Mouse (Mus musculus): ENCODE results near the gene Brms1. TPM values are rescaled to one million over a fixed set of nuclear protein-coding genes. Genes with fewer than 3 reads are reported as not detected.

The Brms1 gene
- polyA plus RNA-seq, 1 experiment, result 68.0 TPM

DNA sequence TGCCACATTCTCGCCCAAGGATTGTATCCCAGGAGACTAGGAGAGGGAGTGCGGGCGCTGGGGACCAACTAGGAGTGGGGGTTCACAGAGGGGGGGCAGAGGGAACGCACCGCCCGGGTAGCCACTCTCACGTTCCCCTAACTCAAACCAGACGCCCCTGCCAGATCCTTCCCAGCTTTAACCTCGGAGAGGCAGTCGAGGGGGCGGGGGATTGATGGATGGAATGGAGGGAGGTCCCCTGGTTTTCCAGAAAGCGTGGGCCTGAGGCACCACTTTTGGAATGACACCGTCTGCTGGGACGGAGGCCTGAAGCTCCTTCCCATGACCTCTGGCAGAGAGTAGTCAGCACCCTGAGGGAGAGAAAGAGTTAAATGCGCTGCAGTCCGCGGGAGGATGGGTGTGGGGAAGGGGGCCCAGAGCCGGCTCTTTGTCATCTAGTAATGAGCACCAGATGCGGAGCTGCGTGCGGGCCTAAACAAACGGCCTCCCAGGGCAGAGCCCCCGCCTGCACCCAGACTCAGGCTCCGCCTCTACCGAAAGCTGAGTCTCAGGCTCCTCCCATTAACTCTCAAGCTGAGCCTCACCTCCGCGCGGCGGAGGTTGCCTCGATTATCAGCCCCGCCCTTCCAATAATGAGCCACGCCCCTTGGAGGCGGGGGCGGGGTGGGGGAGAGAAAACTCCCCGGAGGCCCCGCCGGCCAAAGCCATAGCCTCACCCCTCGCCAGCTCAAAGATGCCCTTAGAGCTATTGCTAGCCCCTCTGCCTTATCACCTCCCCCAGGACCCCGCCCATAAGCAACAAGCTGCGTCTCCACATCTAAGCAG, 30.6 kb downstream of the Brms1 start:
- H3K4me3 ChIP-seq (replicated peaks; ENCODE audit: control insufficient read depth, low read depth, low read length), result peak overlapping the region; percentile 45
- TF ChIP-seq CTCF (IDR thresholded peaks at IDR 0.05; ENCODE audit: control insufficient read depth, insufficient read depth, low read length), result no peak
- TF ChIP-seq POLR2A (IDR thresholded peaks at IDR 0.05; ENCODE audit: borderline replicate concordance, control insufficient read depth, low read depth, low read length), result no peak
- H3K4me1 ChIP-seq (ENCODE audit: control insufficient read depth, insufficient read depth, low read length), result peaks cover 3% of the 10 kb centered on the region
- 8% methylated on average over 40 of the region's 40 CpGs for WGBS
- H3K27ac ChIP-seq (ENCODE audit: control insufficient read depth, insufficient read depth, low read depth, low read length, poor library complexity), result no peak overlapping the region

DNA sequence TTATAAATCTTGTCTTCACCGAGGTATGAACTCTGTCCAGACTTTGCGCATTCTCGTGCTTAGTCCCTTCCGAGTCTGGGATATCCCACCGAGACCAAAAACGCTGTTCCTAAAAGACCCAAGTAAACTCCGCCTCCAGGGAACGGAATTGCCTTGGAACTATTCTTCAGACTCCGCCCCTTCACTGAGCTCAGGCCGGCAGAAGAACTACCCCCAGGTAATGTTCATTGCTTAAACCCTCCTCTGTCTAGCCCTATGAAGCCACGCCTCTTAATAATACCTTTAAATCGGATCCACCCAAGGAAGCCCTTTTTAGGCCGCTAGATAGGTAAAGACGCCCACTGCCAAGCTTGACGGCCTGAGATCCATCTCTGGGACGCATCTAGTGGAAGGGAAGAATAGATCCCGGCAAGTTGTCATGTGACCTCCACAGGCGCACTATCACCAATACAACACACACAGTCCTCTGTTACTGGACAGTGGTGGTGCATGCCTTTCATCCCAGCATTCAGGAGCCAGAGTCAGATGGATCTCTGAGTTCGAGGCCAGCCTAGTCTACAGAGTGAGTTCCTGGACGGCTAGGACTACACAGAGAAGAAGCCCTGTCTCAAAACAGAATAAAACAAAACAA, 31.4 kb downstream of the Brms1 start:
- WGBS, result 6% methylated on average over 20 of the region's 20 CpGs
- peak overlapping the region; percentile 45 for H3K4me3 ChIP-seq (replicated peaks; ENCODE audit: control insufficient read depth, low read depth, low read length)
- peaks cover 3% of the 10 kb centered on the region for H3K4me1 ChIP-seq (ENCODE audit: control insufficient read depth, insufficient read depth, low read length)
- TF ChIP-seq POLR2A (IDR thresholded peaks at IDR 0.05; ENCODE audit: borderline replicate concordance, control insufficient read depth, low read depth, low read length) (no peak), CTCF (IDR thresholded peaks at IDR 0.05; ENCODE audit: control insufficient read depth, insufficient read depth, low read length) (no peak)
- H3K27ac ChIP-seq (ENCODE audit: control insufficient read depth, insufficient read depth, low read depth, low read length, poor library complexity), result no peak overlapping the region

DNA sequence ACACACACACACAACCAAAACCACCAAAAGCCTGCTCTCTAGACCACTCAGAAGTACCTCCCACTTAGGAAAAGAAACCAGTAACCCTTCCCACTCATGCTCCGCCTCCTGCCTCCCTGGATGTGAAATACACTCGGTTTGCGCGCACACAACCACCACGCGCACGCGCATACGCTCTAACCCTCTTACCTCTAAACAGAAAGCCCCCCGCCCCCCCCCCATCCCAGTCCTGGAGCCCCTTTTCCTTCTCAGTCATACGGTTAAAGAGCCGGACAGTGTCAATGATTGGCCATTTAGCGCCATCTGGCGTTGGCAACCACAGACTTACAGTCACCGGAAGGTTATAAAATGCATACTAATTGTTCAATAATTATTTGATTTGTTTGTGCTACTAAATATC, 31.9 kb downstream of the Brms1 start:
- H3K4me1 ChIP-seq (ENCODE audit: control insufficient read depth, insufficient read depth, low read length), result peaks cover 3% of the 10 kb centered on the region
- WGBS, result 2% methylated on average over 15 of the region's 15 CpGs
- H3K27ac ChIP-seq (ENCODE audit: control insufficient read depth, insufficient read depth, low read depth, low read length, poor library complexity), result no peak overlapping the region
- peak overlapping the region; percentile 64 for H3K4me3 ChIP-seq (replicated peaks; ENCODE audit: control insufficient read depth, low read depth, low read length)
- TF ChIP-seq POLR2A (IDR thresholded peaks at IDR 0.05; ENCODE audit: borderline replicate concordance, control insufficient read depth, low read depth, low read length) (no peak), CTCF (IDR thresholded peaks at IDR 0.05; ENCODE audit: control insufficient read depth, insufficient read depth, low read length) (peak; percentile 47)

DNA sequence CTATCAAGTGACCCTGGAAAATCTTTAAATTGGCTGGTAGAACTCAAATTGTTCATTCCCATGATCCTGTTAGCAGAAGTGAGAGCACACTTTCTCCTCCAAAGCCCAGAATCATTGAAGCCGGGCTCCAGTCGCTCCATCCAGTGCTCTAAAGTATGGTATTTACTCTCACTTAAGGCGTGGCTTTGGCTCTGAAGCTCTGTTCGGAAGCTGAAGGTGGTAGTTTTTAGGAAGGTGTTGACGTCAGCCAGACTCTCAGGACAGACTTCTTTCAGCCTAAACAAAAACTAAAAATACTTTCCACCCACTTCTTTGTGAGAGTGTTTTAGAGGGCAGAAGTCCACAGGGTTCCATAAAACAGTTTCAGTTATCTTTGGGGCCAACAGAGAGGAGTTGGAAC, 32.4 kb downstream of the Brms1 start:
- 35% methylated on average over 5 of the region's 5 CpGs for WGBS
- TF ChIP-seq CTCF (IDR thresholded peaks at IDR 0.05; ENCODE audit: control insufficient read depth, insufficient read depth, low read length), result no peak
- no peak for TF ChIP-seq POLR2A (IDR thresholded peaks at IDR 0.05; ENCODE audit: borderline replicate concordance, control insufficient read depth, low read depth, low read length)
- H3K4me1 ChIP-seq (ENCODE audit: control insufficient read depth, insufficient read depth, low read length), result peaks cover 3% of the 10 kb centered on the region
- no peak overlapping the region for H3K4me3 ChIP-seq (replicated peaks; ENCODE audit: control insufficient read depth, low read depth, low read length)
- no peak overlapping the region for H3K27ac ChIP-seq (ENCODE audit: control insufficient read depth, insufficient read depth, low read depth, low read length, poor library complexity)

DNA sequence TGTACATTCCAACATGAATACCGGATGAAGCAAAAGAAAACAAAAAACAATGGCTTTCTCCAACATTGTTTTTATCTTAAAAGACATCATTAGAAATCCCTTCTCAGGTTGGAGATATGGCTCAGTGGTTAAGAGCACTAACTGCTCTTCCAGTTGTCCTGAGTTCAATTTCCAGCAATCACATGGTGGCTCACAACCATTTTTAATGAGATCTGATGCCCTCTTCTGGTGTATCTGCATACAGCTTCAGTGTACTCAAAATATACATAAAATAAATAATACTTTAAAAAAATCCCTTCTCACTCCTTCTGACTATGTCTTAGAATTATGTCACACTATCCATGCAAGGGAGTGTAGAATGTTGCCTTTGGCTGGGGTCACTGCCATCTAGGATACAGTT, 38.1 kb downstream of the Brms1 start:
- 79% methylated on average over 1 of the region's 1 CpGs for WGBS
- Histone ChIP-seq H3K4me1 (ENCODE audit: control insufficient read depth, insufficient read depth, low read length) (no peaks in the 10 kb centered on the region), H3K27ac (ENCODE audit: control insufficient read depth, insufficient read depth, low read depth, low read length, poor library complexity) (no peak overlapping the region), H3K4me3 (replicated peaks; ENCODE audit: control insufficient read depth, low read depth, low read length) (no peak overlapping the region)
- TF ChIP-seq POLR2A (IDR thresholded peaks at IDR 0.05; ENCODE audit: borderline replicate concordance, control insufficient read depth, low read depth, low read length), result no peak
- no peak for TF ChIP-seq CTCF (IDR thresholded peaks at IDR 0.05; ENCODE audit: control insufficient read depth, insufficient read depth, low read length)

DNA sequence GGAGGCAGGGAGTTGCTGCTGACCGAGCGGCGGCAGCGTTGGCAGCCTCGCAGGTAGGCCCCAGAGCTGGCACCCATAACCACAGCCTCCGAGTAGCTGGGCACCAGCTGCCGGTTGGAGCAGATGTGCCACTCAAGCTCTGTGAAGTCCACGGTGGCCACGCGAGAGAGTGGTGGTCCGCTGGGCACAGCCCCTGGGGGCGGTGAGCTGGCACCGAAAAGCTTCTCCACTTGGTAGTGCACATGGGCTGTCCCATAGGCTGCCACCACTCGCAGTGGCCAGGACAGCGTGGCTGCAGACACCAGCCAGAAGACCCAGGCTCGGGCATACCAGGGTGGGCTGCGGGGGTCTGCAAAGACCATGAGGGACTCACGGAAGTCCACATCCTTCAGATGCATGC, 40.9 kb downstream of the Brms1 start:
- 53% methylated on average over 18 of the region's 18 CpGs for WGBS
- Histone ChIP-seq H3K27ac (ENCODE audit: control insufficient read depth, insufficient read depth, low read depth, low read length, poor library complexity) (no peak overlapping the region), H3K4me3 (replicated peaks; ENCODE audit: control insufficient read depth, low read depth, low read length) (no peak overlapping the region), H3K4me1 (ENCODE audit: control insufficient read depth, insufficient read depth, low read length) (peaks cover 1% of the 10 kb centered on the region)
- no peak for TF ChIP-seq CTCF (IDR thresholded peaks at IDR 0.05; ENCODE audit: control insufficient read depth, insufficient read depth, low read length)
- TF ChIP-seq POLR2A (IDR thresholded peaks at IDR 0.05; ENCODE audit: borderline replicate concordance, control insufficient read depth, low read depth, low read length), result no peak

DNA sequence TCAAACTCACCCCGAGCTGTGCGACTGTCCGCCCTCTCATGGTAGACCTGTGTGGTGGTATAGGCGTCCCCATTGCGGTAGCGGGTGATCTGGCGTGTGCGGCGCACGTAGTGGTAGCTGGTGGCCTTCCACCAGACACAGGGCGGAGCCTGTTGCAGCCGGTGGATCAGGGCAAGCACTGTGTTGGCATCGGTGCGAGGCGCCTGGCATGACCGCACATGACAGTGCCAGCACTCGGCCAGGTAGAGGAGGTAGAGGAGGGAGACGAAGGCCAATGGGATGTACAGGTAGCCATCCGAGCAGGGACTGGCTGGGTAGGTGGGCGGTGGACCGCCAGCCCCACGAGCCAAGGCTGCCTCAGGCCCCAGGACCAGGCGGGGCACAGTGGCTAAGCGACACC, 41.4 kb downstream of the Brms1 start:
- H3K4me1 ChIP-seq (ENCODE audit: control insufficient read depth, insufficient read depth, low read length), result peaks cover 2% of the 10 kb centered on the region
- no peak overlapping the region; the same call in 1 of the 2 replicates for H3K27ac ChIP-seq (ENCODE audit: control insufficient read depth, insufficient read depth, low read depth, low read length, poor library complexity)
- no peak for TF ChIP-seq POLR2A (IDR thresholded peaks at IDR 0.05; ENCODE audit: borderline replicate concordance, control insufficient read depth, low read depth, low read length)
- no peak for TF ChIP-seq CTCF (IDR thresholded peaks at IDR 0.05; ENCODE audit: control insufficient read depth, insufficient read depth, low read length)
- 62% methylated on average over 24 of the region's 24 CpGs for WGBS
- no peak overlapping the region for H3K4me3 ChIP-seq (replicated peaks; ENCODE audit: control insufficient read depth, low read depth, low read length)

DNA sequence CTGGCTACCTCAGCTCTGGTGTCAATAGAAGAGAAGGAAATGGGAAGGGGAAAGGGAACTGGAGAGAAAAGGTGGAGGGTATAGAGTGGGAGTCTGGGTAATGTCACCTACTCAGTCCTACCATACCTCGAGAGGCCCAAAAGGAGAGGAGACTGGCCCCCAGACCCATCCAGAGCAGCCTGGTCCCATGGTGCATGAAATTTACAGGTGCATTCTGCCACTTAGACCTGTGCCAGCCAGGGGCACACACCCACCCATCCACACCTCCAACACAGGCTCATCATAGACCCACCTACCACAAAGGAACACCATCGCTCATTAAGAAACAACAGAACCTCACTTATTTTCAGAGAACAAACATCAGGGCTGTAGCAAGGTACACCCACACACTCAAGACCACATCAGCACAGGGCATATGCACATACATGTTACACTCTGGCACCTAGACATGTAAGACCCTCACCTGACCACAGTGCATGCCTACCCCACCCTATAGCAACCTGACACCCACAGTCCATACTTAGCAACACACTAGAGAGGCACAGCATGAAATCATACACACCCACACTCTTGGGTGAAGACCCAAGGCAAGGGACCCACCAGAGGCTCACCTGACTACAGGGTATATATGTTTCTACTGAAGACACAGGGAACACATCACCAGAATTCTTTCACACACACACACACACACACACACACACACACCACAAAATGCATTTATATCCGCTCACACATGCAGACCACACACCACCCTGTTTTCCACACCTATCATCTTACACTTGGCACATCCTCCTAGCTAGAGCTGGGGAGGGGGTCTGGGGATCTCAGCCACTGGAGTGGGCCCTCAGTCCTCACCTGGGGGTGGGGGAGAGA, 43.0 kb downstream of the Brms1 start:
- Histone ChIP-seq H3K27ac (ENCODE audit: control insufficient read depth, insufficient read depth, low read depth, low read length, poor library complexity) (no peak overlapping the region), H3K4me1 (ENCODE audit: control insufficient read depth, insufficient read depth, low read length) (peaks cover 4% of the 10 kb centered on the region), H3K4me3 (replicated peaks; ENCODE audit: control insufficient read depth, low read depth, low read length) (peak overlapping the region; percentile 26)
- 54% methylated on average over 3 of the region's 3 CpGs for WGBS
- TF ChIP-seq POLR2A (IDR thresholded peaks at IDR 0.05; ENCODE audit: borderline replicate concordance, control insufficient read depth, low read depth, low read length) (no peak), CTCF (IDR thresholded peaks at IDR 0.05; ENCODE audit: control insufficient read depth, insufficient read depth, low read length) (no peak)
